Mouse (Mus musculus): ENCODE measurements around the gene Hsd17b7. TPM values are rescaled to one million over a fixed set of nuclear protein-coding genes. Genes with fewer than 3 reads are reported as not detected.
A peak's percentile ranks its signal among the peaks of the same experiment; 100 is the strongest.

Hsd17b7 gene
- polyA plus RNA-seq, 1 experiment from 2014 or later: 30.6 TPM

DNA sequence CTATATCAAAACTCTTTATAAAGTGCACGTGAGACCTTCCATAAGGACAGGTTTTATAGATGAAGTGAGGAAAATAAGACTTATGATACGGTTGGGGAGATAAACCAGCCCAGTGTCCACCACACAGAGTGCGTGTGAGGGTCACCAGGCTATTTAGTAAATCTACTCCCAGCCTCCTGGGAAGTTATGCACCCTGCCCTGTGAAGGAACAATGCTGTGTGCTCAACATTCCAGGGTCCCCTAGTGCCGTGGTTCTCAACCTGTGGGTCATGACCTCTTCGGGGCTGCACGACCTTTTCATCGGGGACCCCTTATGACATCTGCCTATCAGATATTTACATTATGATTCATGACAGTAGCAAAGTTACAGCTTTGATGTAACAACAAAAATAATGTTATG is 20.8 kb downstream of the Hsd17b7 start:
- Histone ChIP-seq H3K4me3 (replicated peaks; ENCODE audit: low read length) (no peak overlapping the region), H3K4me2 (replicated peaks) (no peak overlapping the region), H3K27me3 (ENCODE audit: control insufficient read depth, insufficient read depth, low read length) (no peaks in the 10 kb centered on the region), H3K27ac (no peak overlapping the region), H3K9ac (no peak overlapping the region), H3K4me1 (replicated peaks; ENCODE audit: control insufficient read depth, insufficient read depth, low read length) (no peaks in the 10 kb centered on the region), H3K36me3 (replicated peaks; ENCODE audit: control insufficient read depth, insufficient read depth) (peaks cover 31% of the 10 kb centered on the region), H3K9me3 (ENCODE audit: control insufficient read depth, low read length) (0 out of 2 replicates have a peak, but pooled peaks cover 9% of the 10 kb centered on the region)
- WGBS: 81% methylated on average over 7 of the region's 7 CpGs
- no peak for DNase-seq (ENCODE audit: low spot score)
- ATAC-seq (ENCODE audit: low FRiP score): no peak

DNA sequence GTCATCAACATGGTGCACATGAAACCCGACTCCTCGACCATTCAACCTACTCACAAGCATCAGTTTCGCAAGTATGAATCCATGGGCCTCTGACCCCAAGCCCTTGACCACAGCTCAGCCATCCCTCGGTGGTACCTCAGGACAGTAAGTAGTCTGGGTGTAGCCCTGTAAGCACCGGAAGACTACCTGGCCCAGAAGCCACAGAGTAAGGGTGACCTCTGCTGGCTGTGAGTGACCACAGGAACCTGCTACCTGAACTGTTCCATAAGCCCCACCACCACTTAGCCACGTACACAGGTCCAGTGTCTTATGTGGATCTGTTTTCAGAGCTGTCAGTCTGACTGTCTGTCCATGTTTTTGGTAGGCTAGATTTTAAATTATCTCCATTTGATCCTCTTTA is 21.4 kb downstream of the Hsd17b7 start:
- no peak overlapping the region for H3K9ac ChIP-seq
- ATAC-seq (ENCODE audit: low FRiP score): no peak
- WGBS: 84% methylated on average over 6 of the region's 6 CpGs

DNA sequence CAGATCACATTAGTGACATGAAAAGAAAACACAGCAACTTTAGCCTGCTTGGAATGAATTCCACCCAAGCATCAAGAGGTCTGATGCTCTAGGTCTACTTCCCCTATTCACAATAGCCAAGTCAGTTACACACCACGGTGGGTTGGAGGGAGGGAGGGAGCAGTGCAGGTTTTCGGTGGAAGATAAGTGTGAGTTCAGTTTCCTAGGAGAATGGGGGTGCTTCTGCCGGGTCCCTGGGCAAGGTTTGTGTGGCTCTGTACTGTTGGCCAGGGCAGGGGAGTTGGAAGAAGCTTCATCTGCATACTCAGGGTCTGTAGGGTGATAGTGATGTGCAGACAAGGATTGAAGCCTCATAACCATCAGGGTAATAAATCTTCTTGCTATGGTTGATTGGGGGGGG is 23.0 kb downstream of the Hsd17b7 start:
- ATAC-seq (ENCODE audit: low FRiP score): no peak
- peaks cover 11% of the 10 kb centered on the region for H3K36me3 ChIP-seq (replicated peaks; ENCODE audit: control insufficient read depth, insufficient read depth)

More for the DNA sequence above, 21.4 kb downstream of the Hsd17b7 start:
- H3K4me1 ChIP-seq (replicated peaks; ENCODE audit: control insufficient read depth, insufficient read depth, low read length): no peaks in the 10 kb centered on the region
- no peaks in the 10 kb centered on the region for H3K27me3 ChIP-seq (ENCODE audit: control insufficient read depth, insufficient read depth, low read length)
- no peak for DNase-seq (ENCODE audit: low spot score)
- H3K27ac ChIP-seq: no peak overlapping the region
- H3K9me3 ChIP-seq (ENCODE audit: control insufficient read depth, low read length): 0 out of 2 replicates have a peak, but pooled peaks cover 9% of the 10 kb centered on the region
- peaks cover 26% of the 10 kb centered on the region for H3K36me3 ChIP-seq (replicated peaks; ENCODE audit: control insufficient read depth, insufficient read depth)
- H3K4me2 ChIP-seq (replicated peaks): no peak overlapping the region
- no peak overlapping the region for H3K4me3 ChIP-seq (replicated peaks; ENCODE audit: low read length)

DNA sequence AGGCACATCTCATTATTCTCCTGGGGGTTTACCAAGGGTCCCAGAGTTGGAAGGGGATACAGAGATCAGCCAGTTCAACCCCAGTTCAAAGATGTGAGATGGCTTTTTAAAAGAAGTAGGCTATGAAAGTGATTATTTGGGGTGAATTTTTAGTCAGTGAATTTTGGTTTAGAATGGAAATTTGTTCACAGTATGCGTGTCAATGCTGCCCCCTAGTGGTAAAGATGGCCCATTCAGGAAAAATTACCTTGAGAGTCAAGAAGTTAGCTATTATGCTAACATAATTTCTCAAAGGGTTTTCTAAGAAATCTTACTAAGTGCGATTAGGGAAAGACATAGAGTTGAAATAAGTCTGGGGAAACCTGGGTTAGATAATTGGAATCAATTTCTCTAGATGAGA is 29.7 kb downstream of the Hsd17b7 start:
- ATAC-seq (ENCODE audit: low FRiP score): no peak
- H3K4me1 ChIP-seq (replicated peaks; ENCODE audit: control insufficient read depth, insufficient read depth, low read length): no peaks in the 10 kb centered on the region
- no peak overlapping the region for H3K4me3 ChIP-seq (replicated peaks; ENCODE audit: low read length)
- peak; percentile 86 for DNase-seq (ENCODE audit: low spot score)
- no peak overlapping the region for H3K27ac ChIP-seq
- H3K9me3 ChIP-seq (ENCODE audit: control insufficient read depth, low read length): 0 out of 2 replicates have a peak, but pooled peaks cover under 1% of the 10 kb centered on the region
- no peaks in the 10 kb centered on the region for H3K27me3 ChIP-seq (ENCODE audit: control insufficient read depth, insufficient read depth, low read length)
- H3K36me3 ChIP-seq (replicated peaks; ENCODE audit: control insufficient read depth, insufficient read depth): no peaks in the 10 kb centered on the region
- no peak overlapping the region for H3K4me2 ChIP-seq (replicated peaks)
- H3K9ac ChIP-seq: no peak overlapping the region
- 7% methylated on average over 2 of the region's 2 CpGs for WGBS

More for the DNA sequence above, 23.0 kb downstream of the Hsd17b7 start:
- Histone ChIP-seq H3K9me3 (ENCODE audit: control insufficient read depth, low read length) (0 out of 2 replicates have a peak, but pooled peaks cover 9% of the 10 kb centered on the region), H3K27ac (no peak overlapping the region), H3K27me3 (ENCODE audit: control insufficient read depth, insufficient read depth, low read length) (no peaks in the 10 kb centered on the region), H3K4me1 (replicated peaks; ENCODE audit: control insufficient read depth, insufficient read depth, low read length) (no peaks in the 10 kb centered on the region), H3K4me2 (replicated peaks) (no peak overlapping the region), H3K4me3 (replicated peaks; ENCODE audit: low read length) (no peak overlapping the region), H3K9ac (no peak overlapping the region)
- 86% methylated on average over 3 of the region's 3 CpGs for WGBS
- DNase-seq (ENCODE audit: low spot score): no peak

DNA sequence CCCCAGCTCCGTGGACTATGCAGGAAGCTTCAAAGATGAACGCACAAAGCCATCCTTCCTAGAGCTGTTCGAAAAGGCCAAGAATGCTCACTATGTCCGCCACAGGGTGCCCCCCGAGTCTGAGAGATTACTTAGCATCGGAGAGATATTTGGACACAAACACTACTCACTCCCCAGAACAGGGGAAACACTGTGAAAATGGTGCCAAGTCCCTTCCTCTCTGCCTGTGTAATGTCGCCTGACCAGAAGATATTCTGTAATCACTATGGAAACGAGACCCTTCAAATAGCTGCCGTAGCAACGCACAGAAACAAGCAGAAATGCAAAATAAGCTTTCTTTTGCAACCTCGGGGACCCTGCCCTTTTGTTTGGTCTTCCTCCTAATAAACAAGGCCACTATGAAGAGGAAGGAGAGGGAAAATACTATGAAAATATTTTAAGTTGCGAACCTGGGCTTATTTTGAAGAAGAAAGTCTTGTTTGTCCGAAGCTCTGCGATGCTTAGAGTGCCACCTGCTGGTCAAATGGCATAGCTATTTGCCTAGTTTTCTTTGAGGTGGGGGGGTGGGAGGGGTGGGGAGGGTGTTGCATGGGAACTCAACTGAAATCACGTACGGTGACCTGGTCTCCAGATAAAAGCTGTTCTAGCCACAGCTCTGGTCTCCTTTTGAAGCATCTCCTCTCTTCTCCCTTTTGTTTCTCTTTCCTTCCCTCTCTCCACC is 34.9 kb downstream of the Hsd17b7 start:
- Histone ChIP-seq H3K27me3 (ENCODE audit: control insufficient read depth, insufficient read depth, low read length) (no peaks in the 10 kb centered on the region), H3K4me1 (replicated peaks; ENCODE audit: control insufficient read depth, insufficient read depth, low read length) (peaks cover 5% of the 10 kb centered on the region), H3K4me2 (replicated peaks) (peak overlapping the region; percentile 50), H3K36me3 (replicated peaks; ENCODE audit: control insufficient read depth, insufficient read depth) (no peaks in the 10 kb centered on the region), H3K4me3 (replicated peaks; ENCODE audit: low read length) (peak overlapping the region; percentile 19), H3K27ac (peak overlapping the region; percentile 34), H3K9me3 (ENCODE audit: control insufficient read depth, low read length) (no peaks in the 10 kb centered on the region), H3K9ac (peak overlapping the region; percentile 44; the same call in 1 of the 2 replicates)
- DNase-seq (ENCODE audit: low spot score) (peak; percentile 81), ATAC-seq (ENCODE audit: low FRiP score) (peak; percentile 84)
- 23% methylated on average over 16 of the region's 16 CpGs for WGBS

DNA sequence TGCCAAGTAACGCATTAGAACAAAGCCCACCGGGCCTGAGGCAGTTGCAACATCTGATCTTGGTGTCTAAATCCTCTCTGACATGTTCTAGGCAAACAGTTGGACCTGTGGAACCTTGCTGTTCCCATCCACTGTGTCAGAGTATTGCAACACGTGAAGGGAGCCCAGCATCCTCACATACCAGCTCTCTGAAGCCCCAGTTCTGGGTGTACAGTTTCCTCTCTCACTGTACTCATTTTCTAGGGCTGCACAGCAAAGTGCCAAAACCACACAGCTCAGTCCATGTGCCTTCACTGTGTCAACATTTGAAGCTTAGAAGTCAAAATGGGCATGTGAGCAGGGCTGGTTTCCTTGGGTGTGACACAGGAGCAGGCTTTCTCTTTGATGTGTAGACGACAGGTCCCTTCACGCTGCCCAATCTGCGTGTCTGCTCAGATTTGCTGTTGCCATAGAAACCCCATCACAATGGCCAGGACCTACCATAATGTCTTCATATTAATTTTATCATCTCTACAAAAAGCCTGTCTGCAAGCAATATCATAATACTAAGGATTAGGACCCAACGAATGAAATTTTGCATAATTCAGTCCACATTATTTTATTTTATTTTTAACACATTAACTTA is 36.8 kb downstream of the Hsd17b7 start:
- Histone ChIP-seq H3K9me3 (ENCODE audit: control insufficient read depth, low read length) (no peaks in the 10 kb centered on the region), H3K4me1 (replicated peaks; ENCODE audit: control insufficient read depth, insufficient read depth, low read length) (peaks cover 5% of the 10 kb centered on the region), H3K36me3 (replicated peaks; ENCODE audit: control insufficient read depth, insufficient read depth) (no peaks in the 10 kb centered on the region), H3K4me2 (replicated peaks) (peak overlapping the region; percentile 15), H3K27ac (peak overlapping the region; percentile 26; the same call in 1 of the 2 replicates), H3K4me3 (replicated peaks; ENCODE audit: low read length) (no peak overlapping the region), H3K27me3 (ENCODE audit: control insufficient read depth, insufficient read depth, low read length) (no peaks in the 10 kb centered on the region), H3K9ac (0 out of 2 replicates have a peak overlapping the region, but pooled peaks have one; percentile 10)
- DNase-seq (ENCODE audit: low spot score) (no peak), ATAC-seq (ENCODE audit: low FRiP score) (no peak)
- 58% methylated on average over 7 of the region's 7 CpGs for WGBS

DNA sequence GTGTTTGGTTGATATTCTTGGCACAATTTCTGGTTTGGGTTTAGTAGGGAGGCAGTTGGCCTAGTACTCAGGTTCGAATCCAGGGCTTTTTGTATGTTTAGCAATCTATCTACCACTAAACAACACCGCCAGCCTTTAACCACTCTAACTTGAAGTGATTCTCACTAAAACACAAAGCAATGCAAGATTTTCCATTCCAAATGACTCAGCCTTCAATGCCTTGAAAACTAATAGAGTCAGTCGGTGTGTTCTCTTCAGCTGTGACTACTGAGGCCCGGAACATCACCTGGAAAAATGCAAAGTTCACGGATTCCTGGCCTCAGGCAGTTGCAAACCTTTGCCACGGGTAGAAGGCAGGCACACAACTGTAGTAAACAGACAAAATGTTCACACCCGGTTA is 37.3 kb downstream of the Hsd17b7 start:
- 0 out of 2 replicates have a peak overlapping the region, but pooled peaks have one; percentile 10 for H3K9ac ChIP-seq
- no peak overlapping the region for H3K27ac ChIP-seq
- 84% methylated on average over 7 of the region's 7 CpGs for WGBS
- H3K4me2 ChIP-seq (replicated peaks): peak overlapping the region; percentile 15
- H3K4me1 ChIP-seq (replicated peaks; ENCODE audit: control insufficient read depth, insufficient read depth, low read length): peaks cover 5% of the 10 kb centered on the region
- DNase-seq (ENCODE audit: low spot score): no peak
- no peaks in the 10 kb centered on the region for H3K36me3 ChIP-seq (replicated peaks; ENCODE audit: control insufficient read depth, insufficient read depth)
- H3K9me3 ChIP-seq (ENCODE audit: control insufficient read depth, low read length): no peaks in the 10 kb centered on the region
- no peak overlapping the region for H3K4me3 ChIP-seq (replicated peaks; ENCODE audit: low read length)
- ATAC-seq (ENCODE audit: low FRiP score): no peak
- H3K27me3 ChIP-seq (ENCODE audit: control insufficient read depth, insufficient read depth, low read length): no peaks in the 10 kb centered on the region

DNA sequence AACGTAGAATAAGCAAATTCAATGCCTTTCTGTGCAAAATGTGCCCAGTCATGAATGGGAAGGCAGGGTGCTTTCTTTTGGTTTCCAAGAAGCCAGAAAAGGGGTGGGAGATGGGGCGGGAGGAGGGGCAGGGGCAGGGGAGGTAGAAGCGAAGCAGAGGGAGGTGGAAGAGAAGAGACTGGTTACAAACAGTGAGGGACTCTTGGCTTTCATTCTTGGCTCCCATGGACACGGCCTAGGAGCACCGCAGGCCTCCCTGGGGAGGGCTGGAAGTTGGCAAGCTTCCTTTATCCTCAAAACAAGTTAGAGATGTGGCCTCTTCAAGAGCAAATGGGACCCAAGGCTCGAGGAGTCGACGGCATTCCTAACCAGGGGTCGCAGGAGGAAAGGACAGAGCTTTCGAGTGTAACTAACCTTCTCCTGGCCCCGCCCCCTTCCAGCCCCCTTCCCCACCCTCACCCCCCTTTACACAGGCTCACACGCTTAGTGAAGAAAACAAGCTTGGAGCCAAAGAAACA is 40.5 kb downstream of the Hsd17b7 start, which contains the start of gene Ccdc190:
Gene Ccdc190 (plus strand): TSS at position 195 of the 518 bp plus-strand sequence.
- peak; percentile 90 for ATAC-seq (ENCODE audit: low FRiP score)
- H3K4me3 ChIP-seq (replicated peaks; ENCODE audit: low read length): no peak within 1 kb of the TSS; the same call in 1 of the 2 replicates
- H3K9me3 ChIP-seq (ENCODE audit: control insufficient read depth, low read length): no peaks in the 10 kb centered on the region
- no peak within 1 kb of the TSS for H3K9ac ChIP-seq
- DNase-seq (ENCODE audit: low spot score): peak; percentile 59
- H3K36me3 ChIP-seq (replicated peaks; ENCODE audit: control insufficient read depth, insufficient read depth): no peaks in the 10 kb centered on the region
- no peaks in the 10 kb centered on the region for H3K27me3 ChIP-seq (ENCODE audit: control insufficient read depth, insufficient read depth, low read length)
- H3K4me2 ChIP-seq (replicated peaks): peak within 1 kb of the TSS; percentile 36
- 13% methylated on average over 12 of the region's 12 CpGs for WGBS
- H3K27ac ChIP-seq: peak within 1 kb of the TSS; percentile 70
- H3K4me1 ChIP-seq (replicated peaks; ENCODE audit: control insufficient read depth, insufficient read depth, low read length): 0 out of 2 replicates have a peak, but pooled peaks cover under 1% of the 10 kb centered on the region

DNA sequence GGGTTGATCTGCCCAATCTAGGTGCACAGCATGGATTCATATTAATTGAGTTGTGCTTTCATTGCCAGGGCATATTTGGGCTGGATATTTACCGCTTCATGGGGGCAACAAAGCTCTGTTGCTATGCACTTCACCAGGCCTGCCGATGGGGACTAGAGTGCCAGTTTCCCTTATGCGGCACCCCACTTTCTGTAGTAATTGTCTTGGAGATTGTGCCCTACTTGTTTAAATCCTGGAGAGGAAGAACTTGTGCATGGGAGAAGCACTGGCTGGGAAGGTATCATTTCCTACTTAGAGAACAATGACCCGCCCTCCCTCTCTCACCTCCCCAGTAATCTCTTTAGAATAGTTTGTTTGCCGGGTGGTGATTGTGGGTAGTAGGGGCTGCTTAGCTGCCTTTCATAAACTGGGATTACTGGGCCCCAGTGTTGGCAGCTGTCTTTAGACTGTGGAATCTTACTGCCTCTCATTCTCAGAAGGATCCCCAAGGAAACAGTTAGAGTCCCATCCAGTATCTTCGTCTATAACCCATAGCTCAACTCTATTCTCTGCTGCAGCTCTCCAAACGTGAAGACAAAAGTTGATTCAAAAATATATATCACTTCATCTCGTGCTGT is 41.2 kb downstream of the Hsd17b7 start:
- Histone ChIP-seq H3K4me3 (replicated peaks; ENCODE audit: low read length) (no peak overlapping the region), H3K27me3 (ENCODE audit: control insufficient read depth, insufficient read depth, low read length) (no peaks in the 10 kb centered on the region), H3K9me3 (ENCODE audit: control insufficient read depth, low read length) (no peaks in the 10 kb centered on the region), H3K4me2 (replicated peaks) (peak overlapping the region; percentile 36), H3K27ac (peak overlapping the region; percentile 70), H3K4me1 (replicated peaks; ENCODE audit: control insufficient read depth, insufficient read depth, low read length) (no peaks in the 10 kb centered on the region), H3K9ac (no peak overlapping the region), H3K36me3 (replicated peaks; ENCODE audit: control insufficient read depth, insufficient read depth) (no peaks in the 10 kb centered on the region)
- DNase-seq (ENCODE audit: low spot score) (no peak), ATAC-seq (ENCODE audit: low FRiP score) (peak; percentile 62)
- WGBS: 51% methylated on average over 8 of the region's 8 CpGs

Data from hindbrain, embryonic 14.5 days (tissue).